Comparison of ENCODE assay signal across 8 mouse cellular contexts in genomic region chr15:80219211-80219610, GRCm38 (mm10). TPM values are rescaled to one million over a fixed set of nuclear protein-coding genes. Genes with fewer than 3 reads are reported as not detected.
DNase-seq lines count a peak whose midpoint lies in the region; ATAC-seq lines count a peak whose summit lies in the region.

No protein-coding gene starts in this region.

- no peak for ATAC-seq in forebrain, embryonic 13.5 days
- ATAC-seq in forebrain, embryonic 16.5 days: no peak
- ATAC-seq in stomach, embryonic 15.5 days (ENCODE audit: insufficient read depth, low FRiP score, low read depth): no peak

- H3K4me3 ChIP-seq in forebrain, embryonic 13.5 days: no peak overlapping the region
- H3K4me3 ChIP-seq in forebrain, embryonic 16.5 days (replicated peaks; ENCODE audit: low read length): no peak overlapping the region
- no peak overlapping the region for H3K4me3 ChIP-seq in stomach, embryonic 15.5 days (replicated peaks)

- no peaks in the 10 kb centered on the region for H3K9me3 ChIP-seq in forebrain, embryonic 13.5 days (replicated peaks)
- H3K9me3 ChIP-seq in forebrain, embryonic 16.5 days (ENCODE audit: control insufficient read depth, low read length): no peaks in the 10 kb centered on the region
- H3K9me3 ChIP-seq in stomach, embryonic 15.5 days: no peaks in the 10 kb centered on the region

- 68% methylated on average over 14 of the region's 14 CpGs for WGBS in forebrain, embryonic 13.5 days
- 58% methylated on average over 14 of the region's 14 CpGs for WGBS in forebrain, embryonic 16.5 days
- 20% methylated on average over 14 of the region's 14 CpGs for WGBS in stomach, embryonic 15.5 days

- H3K27ac ChIP-seq in forebrain, embryonic 13.5 days: no peak overlapping the region
- H3K27ac ChIP-seq in forebrain, embryonic 16.5 days (ENCODE audit: low read length): no peak overlapping the region
- no peak overlapping the region for H3K27ac ChIP-seq in stomach, embryonic 15.5 days

- peak overlapping the region; percentile 5; the same call in 1 of the 2 replicates for H3K4me2 ChIP-seq in forebrain, embryonic 13.5 days
- no peak overlapping the region for H3K4me2 ChIP-seq in forebrain, embryonic 16.5 days (ENCODE audit: low read length)
- peak overlapping the region; percentile 34 for H3K4me2 ChIP-seq in stomach, embryonic 15.5 days

- no peaks in the 10 kb centered on the region for H3K27me3 ChIP-seq in forebrain, embryonic 13.5 days
- H3K27me3 ChIP-seq in forebrain, embryonic 16.5 days (replicated peaks; ENCODE audit: control insufficient read depth, insufficient read depth, low read length): no peaks in the 10 kb centered on the region
- no peaks in the 10 kb centered on the region for H3K27me3 ChIP-seq in stomach, embryonic 15.5 days (replicated peaks)

- intact Hi-C loops in heart, postnatal 10 days (cut with DNase I): no loop called here
- intact Hi-C loops in left cerebral cortex, postnatal 14 days (cut with DNase I): loop anchor here (5.0 kb wide), 1 partner anchor 42 kb away; no protein-coding TSS in a partner anchor

- peak; percentile 84 for DNase-seq in Muller cell, postnatal 12 days (ENCODE audit: inconsistent ontology term)
- DNase-seq in heart, postnatal 10 days: peak; percentile 19 to 23
- DNase-seq in lung, postnatal 36 days: peak; percentile 40
- DNase-seq in left cerebral cortex, postnatal 14 days (ENCODE audit: low spot score in 2 of 2): no peak
- DNase-seq in left cerebral cortex, adult 11 months (ENCODE audit: low spot score): no peak

- no peak overlapping the region for H3K9ac ChIP-seq in forebrain, embryonic 13.5 days
- H3K9ac ChIP-seq in forebrain, embryonic 16.5 days (replicated peaks; ENCODE audit: low read depth, low read length): no peak overlapping the region
- H3K9ac ChIP-seq in stomach, embryonic 15.5 days: no peak overlapping the region

- no peaks in the 10 kb centered on the region for H3K36me3 ChIP-seq in forebrain, embryonic 13.5 days (ENCODE audit: poor library complexity, severe bottlenecking)
- no peaks in the 10 kb centered on the region for H3K36me3 ChIP-seq in forebrain, embryonic 16.5 days (ENCODE audit: control insufficient read depth, insufficient read depth)
- no peaks in the 10 kb centered on the region for H3K36me3 ChIP-seq in stomach, embryonic 15.5 days

- H3K4me1 ChIP-seq in forebrain, embryonic 13.5 days: no peaks in the 10 kb centered on the region
- H3K4me1 ChIP-seq in forebrain, embryonic 16.5 days (replicated peaks; ENCODE audit: control insufficient read depth, insufficient read depth, low read length): no peaks in the 10 kb centered on the region
- H3K4me1 ChIP-seq in stomach, embryonic 15.5 days: 0 out of 2 replicates have a peak, but pooled peaks cover 7% of the 10 kb centered on the region

RNA-seq across cellular contexts. Expression of gene Mief1, which starts 14.6 kb away (rescaled TPM):
- 39.6 and 40.3 TPM in 2 replicates for polyA plus RNA-seq in forebrain, embryonic 13.5 days (2015; fragmentation: Nextera tagmentation; extraction: Ambion mirVana)
- polyA plus RNA-seq in forebrain, embryonic 16.5 days (2015; fragmentation: Nextera tagmentation; extraction: Ambion mirVana): 42.7 and 42.9 TPM in 2 replicates
- total RNA-seq in heart, postnatal 10 days (2021): 10 to 100 TPM; 33.2 to 37.6 TPM
- 28.2 and 32.1 TPM in 2 replicates for polyA plus RNA-seq in stomach, embryonic 15.5 days (2015; fragmentation: Nextera tagmentation; extraction: Ambion mirVana)
- 10 to 100 TPM; 30.7 to 31.4 TPM for total RNA-seq in left cerebral cortex, postnatal 14 days (2021)

RNA-seq across cellular contexts. Expression of gene AC140267.1, which starts 16.4 kb away (rescaled TPM):
- 2.7 TPM in 1 of 2 replicates, not detected in the other for polyA plus RNA-seq in forebrain, embryonic 13.5 days (2015; fragmentation: Nextera tagmentation; extraction: Ambion mirVana)
- 4.1 TPM in 1 of 2 replicates, not detected in the other for polyA plus RNA-seq in forebrain, embryonic 16.5 days (2015; fragmentation: Nextera tagmentation; extraction: Ambion mirVana)
- total RNA-seq in heart, postnatal 10 days (2021): 10 to 100 TPM; 22.0 to 31.2 TPM
- polyA plus RNA-seq in stomach, embryonic 15.5 days (2015; fragmentation: Nextera tagmentation; extraction: Ambion mirVana): not detected in 2 replicates
- 10 to 100 TPM; 18.7 to 25.4 TPM for total RNA-seq in left cerebral cortex, postnatal 14 days (2021)

RNA-seq across cellular contexts. Expression of gene Atf4, which starts 35.8 kb away (rescaled TPM):
- 129 and 138 TPM in 2 replicates for polyA plus RNA-seq in forebrain, embryonic 13.5 days (2015; fragmentation: Nextera tagmentation; extraction: Ambion mirVana)
- polyA plus RNA-seq in forebrain, embryonic 16.5 days (2015; fragmentation: Nextera tagmentation; extraction: Ambion mirVana): 122 and 139 TPM in 2 replicates
- total RNA-seq in heart, postnatal 10 days (2021): 100 to 1,000 TPM in 1 of 2 experiments, 10 to 100 TPM in 1; 96.4 to 105 TPM
- 132 and 133 TPM in 2 replicates for polyA plus RNA-seq in stomach, embryonic 15.5 days (2015; fragmentation: Nextera tagmentation; extraction: Ambion mirVana)
- total RNA-seq in left cerebral cortex, postnatal 14 days (2021): 10 to 100 TPM; 93.4 TPM

RNA-seq across cellular contexts. Expression of gene Rps19bp1, which starts 44.9 kb away (rescaled TPM):
- polyA plus RNA-seq in forebrain, embryonic 13.5 days (2015; fragmentation: Nextera tagmentation; extraction: Ambion mirVana): 62.0 and 63.8 TPM in 2 replicates
- polyA plus RNA-seq in forebrain, embryonic 16.5 days (2015; fragmentation: Nextera tagmentation; extraction: Ambion mirVana): 60.6 and 65.5 TPM in 2 replicates
- 10 to 100 TPM; 20.0 to 24.6 TPM for total RNA-seq in heart, postnatal 10 days (2021)
- polyA plus RNA-seq in stomach, embryonic 15.5 days (2015; fragmentation: Nextera tagmentation; extraction: Ambion mirVana): 50.2 and 55.3 TPM in 2 replicates
- 10 to 100 TPM; 41.9 to 42.6 TPM for total RNA-seq in left cerebral cortex, postnatal 14 days (2021)

RNA-seq across cellular contexts. Expression of gene Mgat3, which starts 45.7 kb away (rescaled TPM):
- polyA plus RNA-seq in forebrain, embryonic 13.5 days (2015; fragmentation: Nextera tagmentation; extraction: Ambion mirVana): 7.3 and 7.8 TPM in 2 replicates
- polyA plus RNA-seq in forebrain, embryonic 16.5 days (2015; fragmentation: Nextera tagmentation; extraction: Ambion mirVana): 10.8 and 11.0 TPM in 2 replicates
- total RNA-seq in heart, postnatal 10 days (2021): 1 to 10 TPM; 1.6 to 2.3 TPM
- polyA plus RNA-seq in stomach, embryonic 15.5 days (2015; fragmentation: Nextera tagmentation; extraction: Ambion mirVana): 9.6 and 10.6 TPM in 2 replicates
- 100 to 1,000 TPM; 109 to 110 TPM for total RNA-seq in left cerebral cortex, postnatal 14 days (2021)

Comparison
In these comparisons a context has a peak if more than half of its experiments do, and no peak if none do; other contexts are left out.
1. DNase-seq: peak in Muller cell, postnatal 12 days (single experiment), heart, postnatal 10 days (2 of 2) and lung, postnatal 36 days (single experiment); none in left cerebral cortex, postnatal 14 days (0 of 2) and left cerebral cortex, adult 11 months (single experiment).